Mouse (Mus musculus): ENCODE data around the gene Cbx1. TPM values are rescaled to one million over a fixed set of nuclear protein-coding genes. Genes with fewer than 3 reads are reported as not detected.

Cbx1 gene
- polyA plus RNA-seq, 1 experiment from 2014 or later = 38.7 TPM

DNA sequence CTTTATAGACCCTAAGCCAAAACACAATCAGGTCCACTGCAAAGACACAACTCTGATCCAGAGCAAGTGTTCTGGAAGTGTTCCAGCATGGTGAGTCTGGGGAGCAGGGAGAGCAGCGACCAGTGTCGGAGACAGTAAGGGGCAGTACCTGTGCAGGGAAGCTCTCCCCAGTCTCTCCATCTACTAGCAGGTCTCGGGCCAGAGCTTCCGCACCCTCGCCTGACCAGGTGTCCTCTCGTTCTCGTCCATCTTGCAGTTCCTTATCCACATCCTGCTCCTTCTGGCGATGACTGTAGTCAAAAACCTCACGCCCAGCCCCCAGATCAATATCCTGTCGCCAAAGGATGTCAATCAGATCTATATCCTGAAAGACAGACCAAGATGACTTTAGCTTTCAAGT, 33.0 kb downstream of the Cbx1 start:
- no peak for TF ChIP-seq CTCF (IDR thresholded peaks at IDR 0.05; ENCODE audit: low read depth)
- TF ChIP-seq EP300 (optimal IDR thresholded peaks at IDR 0.05) = no peak
- no peak overlapping the region for H3K4me3 ChIP-seq (ENCODE audit: low read depth, low read length)
- H3K36me3 ChIP-seq (ENCODE audit: control insufficient read depth, insufficient read depth, low read length) = peaks cover 34% of the 10 kb centered on the region
- peaks cover 15% of the 10 kb centered on the region for H3K4me1 ChIP-seq (replicated peaks; ENCODE audit: control insufficient read depth, insufficient read depth)
- ATAC-seq (ENCODE audit: low FRiP score, low TSS enrichment) (no peak), DNase-seq (ENCODE audit: low spot score) (no peak)
- 88% methylated on average over 10 of the region's 10 CpGs for WGBS
- H3K9me3 ChIP-seq (ENCODE audit: control insufficient read depth, low read length) = no peaks in the 10 kb centered on the region
- H3K9ac ChIP-seq (ENCODE audit: low read length) = no peak overlapping the region
- H3K27ac ChIP-seq (replicated peaks) = no peak overlapping the region
- no peaks in the 10 kb centered on the region for H3K27me3 ChIP-seq (ENCODE audit: control insufficient read depth, insufficient read depth, low read length)
- no peak overlapping the region for H3K4me2 ChIP-seq (replicated peaks; ENCODE audit: low read depth)

DNA sequence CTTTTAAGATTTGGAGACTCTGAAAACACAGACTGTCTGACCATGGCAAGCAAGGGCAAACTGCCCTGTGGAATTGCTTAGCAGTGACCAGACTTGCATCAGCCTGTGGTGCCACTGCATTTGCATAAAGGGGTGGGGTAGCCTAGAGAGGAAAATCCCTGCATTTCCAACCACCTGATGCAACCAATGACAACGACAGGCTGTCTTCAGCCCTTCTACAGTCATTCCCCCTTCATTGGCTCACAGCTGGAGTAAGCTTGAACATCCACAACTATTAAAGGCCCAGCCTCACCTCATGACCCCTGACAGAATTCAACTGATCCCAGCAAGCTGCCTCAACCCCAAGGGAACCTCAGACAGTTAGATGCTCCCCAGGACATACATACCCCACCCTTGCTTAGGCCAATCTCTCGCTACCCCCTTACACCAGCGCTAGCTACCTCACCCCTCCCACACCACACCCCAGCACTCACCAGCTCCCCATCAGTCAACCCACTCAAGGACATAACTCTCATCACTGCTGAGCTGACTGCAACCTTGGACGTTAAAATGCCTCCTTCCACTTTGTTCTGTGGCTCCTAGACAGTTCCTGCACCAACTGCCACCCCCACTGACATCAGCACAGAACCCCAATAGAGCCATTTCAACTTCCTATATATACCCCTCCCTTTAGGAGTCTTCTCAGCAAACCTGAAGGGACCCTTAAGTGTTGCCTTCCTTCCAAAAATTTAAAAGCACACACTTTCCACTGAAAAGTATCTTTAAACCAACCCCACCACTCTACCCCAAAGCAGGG, 33.9 kb downstream of the Cbx1 start:
- Histone ChIP-seq H3K4me3 (ENCODE audit: low read depth, low read length) (no peak overlapping the region), H3K4me1 (replicated peaks; ENCODE audit: control insufficient read depth, insufficient read depth) (peaks cover 22% of the 10 kb centered on the region), H3K4me2 (replicated peaks; ENCODE audit: low read depth) (peak overlapping the region; percentile 72), H3K27me3 (ENCODE audit: control insufficient read depth, insufficient read depth, low read length) (no peaks in the 10 kb centered on the region), H3K9ac (ENCODE audit: low read length) (peak overlapping the region; percentile 52; the same call in 1 of the 2 replicates), H3K9me3 (ENCODE audit: control insufficient read depth, low read length) (no peaks in the 10 kb centered on the region), H3K27ac (replicated peaks) (0 out of 2 replicates have a peak overlapping the region, but pooled peaks have one; percentile 45), H3K36me3 (ENCODE audit: control insufficient read depth, insufficient read depth, low read length) (peaks cover 32% of the 10 kb centered on the region)
- ATAC-seq (ENCODE audit: low FRiP score, low TSS enrichment) (peak; percentile 33; the same call in 1 of the 2 replicates), DNase-seq (ENCODE audit: low spot score) (peak; percentile 26)
- WGBS = 37% methylated on average over 4 of the region's 4 CpGs
- TF ChIP-seq EP300 (optimal IDR thresholded peaks at IDR 0.05) (no peak), CTCF (IDR thresholded peaks at IDR 0.05; ENCODE audit: low read depth) (no peak)

GRCm38 (mm10) chr11:96823471-96823837, 34.5 kb downstream of the Cbx1 start:
- Histone ChIP-seq H3K9me3 (ENCODE audit: control insufficient read depth, low read length) (no peaks in the 10 kb centered on the region), H3K27ac (replicated peaks) (0 out of 2 replicates have a peak overlapping the region, but pooled peaks have one; percentile 24), H3K27me3 (ENCODE audit: control insufficient read depth, insufficient read depth, low read length) (no peaks in the 10 kb centered on the region), H3K9ac (ENCODE audit: low read length) (peak overlapping the region; percentile 52), H3K4me1 (replicated peaks; ENCODE audit: control insufficient read depth, insufficient read depth) (peaks cover 22% of the 10 kb centered on the region), H3K36me3 (ENCODE audit: control insufficient read depth, insufficient read depth, low read length) (peaks cover 29% of the 10 kb centered on the region), H3K4me2 (replicated peaks; ENCODE audit: low read depth) (peak overlapping the region; percentile 72), H3K4me3 (ENCODE audit: low read depth, low read length) (peak overlapping the region; percentile 42)
- DNase-seq (ENCODE audit: low spot score) = no peak
- 12% methylated on average over 13 of the region's 13 CpGs for WGBS
- ATAC-seq (ENCODE audit: low FRiP score, low TSS enrichment) = peak; percentile 4; the same call in 1 of the 2 replicates
- no peak for TF ChIP-seq CTCF (IDR thresholded peaks at IDR 0.05; ENCODE audit: low read depth)
- TF ChIP-seq EP300 (optimal IDR thresholded peaks at IDR 0.05) = no peak

DNA sequence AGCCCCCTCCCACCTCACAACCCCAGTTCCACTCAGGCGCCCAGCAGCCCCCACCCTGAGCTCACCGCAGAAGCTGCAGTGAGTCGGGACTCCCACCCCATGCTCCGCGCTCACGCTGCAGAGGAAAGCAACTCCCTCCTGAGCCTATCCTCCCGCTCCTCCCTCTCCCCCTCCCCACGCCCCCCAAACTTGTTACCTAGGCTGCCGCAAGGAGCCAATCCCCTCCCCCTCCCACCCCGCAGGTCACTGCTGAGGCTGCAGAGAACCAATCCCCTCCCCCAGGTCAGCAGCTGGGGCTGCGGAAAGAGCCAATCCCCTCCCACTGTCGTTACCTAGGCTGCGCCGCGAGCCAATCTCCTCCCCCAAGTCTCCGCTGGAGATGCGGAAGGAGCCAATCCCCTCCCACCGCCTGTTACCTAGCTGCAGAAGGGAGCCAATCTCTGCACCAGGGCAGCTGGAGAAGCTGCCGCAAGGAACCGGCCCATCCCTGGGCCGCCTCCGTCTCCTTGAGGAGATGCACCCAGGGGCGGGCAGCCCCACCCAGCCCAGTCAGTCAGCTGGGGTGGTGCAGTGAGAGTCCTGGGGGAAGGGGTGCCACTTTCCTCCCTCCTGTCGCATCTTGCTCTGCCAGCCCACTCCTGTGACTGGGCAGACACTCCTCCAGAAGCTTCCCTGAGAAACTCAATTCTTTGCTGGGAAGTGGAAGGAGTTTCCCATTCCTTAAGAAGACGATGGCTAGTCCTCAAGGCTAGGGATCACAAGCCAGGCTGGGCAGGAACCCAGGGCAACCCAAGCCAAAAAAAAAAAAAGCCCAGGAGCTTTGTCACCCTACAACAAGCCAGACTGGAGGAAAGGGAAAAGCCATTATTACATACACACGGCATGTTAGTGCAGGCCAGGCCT, 35.2 kb downstream of the Cbx1 start:
- H3K27me3 ChIP-seq (ENCODE audit: control insufficient read depth, insufficient read depth, low read length) = no peaks in the 10 kb centered on the region
- H3K27ac ChIP-seq (replicated peaks) = peak overlapping the region; percentile 78
- no peaks in the 10 kb centered on the region for H3K9me3 ChIP-seq (ENCODE audit: control insufficient read depth, low read length)
- peak overlapping the region; percentile 42 for H3K4me3 ChIP-seq (ENCODE audit: low read depth, low read length)
- DNase-seq (ENCODE audit: low spot score) (peak; percentile 93), ATAC-seq (ENCODE audit: low FRiP score, low TSS enrichment) (peak; percentile 86)
- under 1% methylated on average over 24 of the region's 26 CpGs for WGBS
- peak overlapping the region; percentile 52 for H3K9ac ChIP-seq (ENCODE audit: low read length)
- H3K36me3 ChIP-seq (ENCODE audit: control insufficient read depth, insufficient read depth, low read length) = peaks cover 22% of the 10 kb centered on the region
- TF ChIP-seq CTCF (IDR thresholded peaks at IDR 0.05; ENCODE audit: low read depth) (no peak), EP300 (optimal IDR thresholded peaks at IDR 0.05) (no peak)
- peaks cover 22% of the 10 kb centered on the region for H3K4me1 ChIP-seq (replicated peaks; ENCODE audit: control insufficient read depth, insufficient read depth)
- H3K4me2 ChIP-seq (replicated peaks; ENCODE audit: low read depth) = peak overlapping the region; percentile 72

- H3K4me1 ChIP-seq (replicated peaks; ENCODE audit: control insufficient read depth, insufficient read depth) = peaks cover 22% of the 10 kb centered on the region
- ATAC-seq (ENCODE audit: low FRiP score, low TSS enrichment) = no peak
- peak overlapping the region; percentile 78 for H3K27ac ChIP-seq (replicated peaks)
- no peaks in the 10 kb centered on the region for H3K27me3 ChIP-seq (ENCODE audit: control insufficient read depth, insufficient read depth, low read length)
- peak overlapping the region; percentile 72 for H3K4me2 ChIP-seq (replicated peaks; ENCODE audit: low read depth)
- peak overlapping the region; percentile 47; the same call in 1 of the 2 replicates for H3K9ac ChIP-seq (ENCODE audit: low read length)
- H3K36me3 ChIP-seq (ENCODE audit: control insufficient read depth, insufficient read depth, low read length) = peaks cover 15% of the 10 kb centered on the region
- 0 out of 2 replicates have a peak overlapping the region, but pooled peaks have one; percentile 42 for H3K4me3 ChIP-seq (ENCODE audit: low read depth, low read length)
- DNase-seq (ENCODE audit: low spot score) = peak; percentile 62
- no peaks in the 10 kb centered on the region for H3K9me3 ChIP-seq (ENCODE audit: control insufficient read depth, low read length)
- TF ChIP-seq EP300 (optimal IDR thresholded peaks at IDR 0.05) = no peak
- TF ChIP-seq CTCF (IDR thresholded peaks at IDR 0.05; ENCODE audit: low read depth) = 0 out of 2 replicates have a peak, but pooled peaks have one; percentile 18
- 28% methylated on average over 7 of the region's 7 CpGs for WGBS
Observed at GRCm38 (mm10) chr11:96824783-96825495, 36.0 kb downstream of the Cbx1 start.

Data from stomach, postnatal 0 days (tissue).